Mouse (Mus musculus) layer of hippocampus, postnatal 10 days (tissue): Measurements from ENCODE around the gene Rfc1. TPM values are rescaled to one million over a fixed set of nuclear protein-coding genes. Genes with fewer than 3 reads are reported as not detected.

ENCODE experiments used
- DNase-seq, 2 experiments: peaks; one replicate each; pipeline ENCODE4 v3.0.0; 2021; ENCODE audit warnings: low spot score in 2 of 2
- long read RNA-seq: library from polyadenylated mRNA; stranded (forward); transcript quantifications from one replicate; pipeline ENCODE4 v2.0.0, GENCODE M21; 2023
- total RNA-seq, 2 experiments: library from RNA; stranded (reverse); gene quantifications; 2 replicates each; pipeline ENCODE4 v1.2.3; 2021

The Rfc1 gene
- 10 to 100 TPM; 26.6 to 29.5 TPM for total RNA-seq
- long read RNA-seq, full-length matches to known transcripts, result 7 of 14 reads
- long read RNA-seq, partial matches to known transcripts, result 2 of 14 reads
- long read RNA-seq, other reads (novel, unspliced or antisense), result 5 of 14 reads

DNA sequence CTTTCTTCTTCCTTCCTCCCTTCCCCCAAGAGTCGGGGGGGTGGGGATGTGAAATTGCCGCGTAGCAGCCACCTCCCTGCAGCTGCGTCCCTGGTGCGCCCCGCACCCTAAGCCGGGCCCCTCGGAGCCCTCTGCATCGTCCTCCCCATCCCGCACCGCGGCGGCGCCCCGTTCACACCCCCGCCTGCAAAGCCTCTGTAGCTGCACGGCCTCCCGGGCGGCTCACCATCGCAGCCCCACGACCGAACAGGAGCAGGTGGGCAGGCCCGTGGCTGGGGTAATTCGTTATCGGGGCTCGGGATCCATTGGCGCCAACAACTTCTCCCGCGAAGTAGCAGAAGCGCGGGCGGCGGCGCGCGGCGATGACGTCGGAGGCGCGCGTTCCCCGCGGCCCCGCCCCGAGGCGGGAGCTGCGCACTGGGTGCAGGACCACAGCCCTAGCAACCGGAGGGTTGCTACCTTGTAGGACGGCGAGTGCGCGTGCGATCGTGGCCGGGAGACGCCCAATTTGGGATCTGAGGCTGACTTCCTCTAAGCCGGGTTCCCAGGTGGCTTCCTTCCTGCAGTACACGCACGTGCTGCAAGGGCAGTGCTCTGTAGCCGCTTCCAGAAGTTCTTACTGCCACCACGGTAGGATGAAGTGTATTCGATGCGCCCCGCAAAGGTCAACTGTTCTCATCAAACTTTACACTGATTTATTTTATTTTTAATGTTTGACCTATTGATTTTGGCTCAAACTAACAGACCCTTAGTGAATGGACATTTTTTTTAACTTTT, at the start of gene Rfc1:
TSS of gene Rfc1 (minus strand) at position 373 of the 777 bp plus-strand sequence.
- peak; percentile 85 to 88 for DNase-seq

DNA sequence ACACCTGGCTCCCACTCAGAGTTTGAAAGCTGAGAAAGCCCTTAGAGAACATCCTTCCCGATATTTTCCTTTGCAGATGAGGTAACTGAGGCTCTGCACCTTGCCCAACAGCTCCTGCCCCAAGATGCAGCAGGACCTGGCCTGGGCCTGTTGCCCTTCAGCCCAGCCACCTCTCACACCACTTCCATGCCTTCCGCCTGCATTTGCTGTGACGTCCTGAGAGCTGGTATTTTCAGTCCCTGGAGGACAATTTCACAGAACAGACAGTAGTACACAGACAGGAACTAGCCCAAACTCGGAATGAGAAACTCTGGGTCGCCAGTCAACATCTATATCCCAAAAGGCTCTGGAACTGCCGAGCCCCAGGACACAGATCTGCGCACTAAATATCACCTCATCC, 39.3 kb upstream of the Rfc1 start:
- no peak for DNase-seq

DNA sequence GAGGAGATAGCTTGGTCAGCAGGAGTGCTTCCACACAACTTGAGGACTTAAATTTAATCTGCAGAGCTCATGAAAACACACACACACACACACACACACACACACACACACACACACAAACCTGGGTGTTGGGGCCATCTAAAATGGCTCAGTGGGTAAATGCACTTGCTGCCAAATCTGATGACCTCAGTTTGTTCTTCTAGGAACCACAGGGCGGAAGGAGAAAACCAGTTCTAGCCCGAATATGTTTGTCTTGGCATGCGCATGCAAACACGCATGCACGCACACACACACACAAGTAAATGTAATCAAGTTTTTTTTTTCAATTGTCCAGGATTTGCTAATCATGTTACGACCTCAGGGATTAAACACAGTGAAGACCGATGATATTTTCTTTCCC, 36.1 kb upstream of the Rfc1 start:
- no peak for DNase-seq

DNA sequence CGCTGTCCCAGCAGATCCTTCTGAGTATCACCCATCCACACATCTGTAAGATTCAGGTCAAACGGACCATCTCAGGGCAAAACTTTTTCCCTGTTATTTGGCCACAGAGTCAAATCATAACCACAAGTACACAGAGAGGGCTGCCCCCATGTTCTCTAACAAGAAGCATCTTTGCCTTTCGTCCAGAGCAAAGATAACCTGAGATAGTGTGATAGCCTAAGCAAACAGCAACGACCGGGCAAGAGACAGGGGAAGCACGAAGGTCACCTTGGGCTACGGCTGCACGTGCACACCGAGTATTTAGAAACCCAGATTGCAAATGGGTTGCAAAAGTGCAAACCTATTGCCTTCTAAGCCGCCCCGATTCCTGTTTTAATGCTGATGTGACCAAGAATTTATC, 32.4 kb upstream of the Rfc1 start:
- no peak for DNase-seq

DNA sequence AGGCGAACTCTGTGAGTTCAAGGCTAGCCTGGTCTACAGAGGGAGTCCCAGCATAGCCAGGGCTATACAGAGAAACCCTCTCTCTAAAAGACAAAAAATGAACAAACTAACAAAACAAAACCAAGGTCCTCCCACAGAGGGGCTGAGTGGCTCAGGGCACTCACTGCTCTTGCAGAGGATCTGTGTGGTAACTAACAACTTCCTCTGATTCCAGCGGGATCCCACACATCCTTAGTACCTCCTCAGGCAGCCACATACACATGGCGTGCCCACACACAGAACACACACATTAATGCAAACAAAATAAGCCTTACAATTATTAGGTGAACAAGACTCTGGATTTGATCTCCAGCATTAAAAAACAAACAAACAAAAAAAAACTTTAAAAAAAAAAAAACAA, 22.3 kb upstream of the Rfc1 start:
- no peak for DNase-seq

DNA sequence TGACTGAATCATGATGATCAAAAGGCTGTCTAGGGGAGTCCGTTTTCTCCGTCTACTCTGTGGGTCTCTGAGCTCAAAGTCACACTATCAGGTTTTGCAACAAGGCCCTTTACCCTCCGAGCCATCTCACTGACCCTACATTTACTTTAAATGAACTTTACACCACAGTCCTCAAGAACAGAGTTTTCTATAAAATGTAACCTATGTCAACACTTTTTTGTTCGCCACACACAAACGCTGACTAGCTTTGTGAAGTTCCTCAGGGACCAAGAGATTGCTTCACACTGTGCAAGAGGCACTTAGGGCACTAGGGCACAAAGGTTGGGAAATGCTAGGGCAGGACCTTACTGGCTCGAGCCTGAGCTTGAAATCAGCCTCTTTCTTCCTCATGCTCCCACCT, 21.4 kb upstream of the Rfc1 start:
- no peak for DNase-seq

DNA sequence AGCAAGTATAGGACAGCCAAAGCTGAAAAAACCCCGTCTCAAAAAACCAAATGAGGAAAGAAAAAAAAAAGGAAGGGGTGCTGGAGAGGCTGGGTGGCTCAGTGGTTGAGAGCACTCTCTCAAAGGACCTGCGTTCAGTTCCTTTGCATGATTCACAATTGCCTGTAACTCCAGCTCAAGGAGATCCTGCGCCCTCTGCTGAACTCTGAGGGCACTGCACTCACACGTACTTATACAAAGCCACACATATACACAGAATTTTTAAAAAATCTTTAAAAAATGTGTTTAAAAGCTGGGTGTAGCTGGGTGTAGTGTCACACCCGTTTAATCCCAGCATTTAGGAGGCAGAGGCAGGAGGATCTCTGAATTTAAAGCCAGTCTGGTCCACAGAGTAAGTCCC, 19.5 kb upstream of the Rfc1 start:
- no peak for DNase-seq

DNA sequence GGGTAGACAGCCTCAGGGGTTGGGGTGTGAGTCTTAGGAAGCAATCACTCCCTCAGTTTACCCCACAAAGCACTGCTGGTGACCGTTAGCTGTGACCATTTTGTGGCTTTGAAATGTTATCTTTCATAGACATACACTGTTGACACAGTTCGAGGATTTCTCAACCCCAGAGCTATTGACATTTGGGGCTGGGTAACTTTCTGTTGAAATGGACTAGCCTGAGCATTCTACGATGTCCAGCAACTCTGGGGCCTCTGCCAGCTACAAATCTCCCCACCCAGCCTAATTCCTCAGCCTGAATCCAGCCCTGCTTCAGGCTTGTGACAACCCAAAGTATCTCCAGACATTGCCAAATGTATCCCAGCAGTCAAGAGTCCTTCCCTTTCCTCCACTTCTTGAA, 18.6 kb upstream of the Rfc1 start:
- DNase-seq, result no peak

DNA sequence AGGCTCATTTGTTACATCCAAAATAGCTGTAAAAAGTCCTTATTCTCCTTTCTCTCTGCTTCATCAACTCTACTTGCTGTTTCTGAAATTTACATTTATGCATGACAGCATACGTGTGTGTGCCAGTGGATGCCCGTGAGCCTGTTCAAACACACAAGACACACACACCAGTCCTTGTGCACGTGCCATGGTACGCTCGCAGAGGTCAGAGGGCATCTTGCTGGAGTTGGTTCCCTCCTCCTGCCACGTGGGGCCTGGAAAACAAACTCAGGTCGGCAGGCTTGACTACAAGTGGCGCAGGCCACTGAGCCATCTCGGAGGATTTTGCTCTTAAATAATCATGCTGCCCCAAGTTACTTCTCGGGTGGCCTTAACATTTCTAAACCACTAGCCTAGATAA, 15.0 kb upstream of the Rfc1 start:
- no peak for DNase-seq

DNA sequence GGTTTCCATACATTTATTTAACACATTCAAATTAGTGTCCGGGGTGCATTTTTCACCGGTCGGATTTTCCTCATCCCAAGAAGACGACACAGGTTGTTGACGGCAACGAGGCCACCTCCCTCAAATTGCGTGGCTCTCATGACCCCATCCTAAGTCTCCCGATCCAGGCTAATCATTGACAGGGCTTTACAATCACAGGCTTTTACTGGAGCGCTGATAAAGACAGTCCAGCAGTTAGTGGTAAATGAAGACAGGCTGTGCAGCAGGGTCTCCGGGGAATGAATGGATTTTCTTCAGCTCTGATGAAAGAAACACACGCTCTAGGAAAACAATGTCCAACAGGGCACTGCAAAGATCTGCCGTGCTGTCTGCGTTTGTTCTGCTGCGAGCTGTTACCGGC, 12.7 kb upstream of the Rfc1 start, which contains the start of gene Klb:
TSS of gene Klb (plus strand) at position 147 of the 400 bp plus-strand sequence.
- DNase-seq, result no peak

DNA sequence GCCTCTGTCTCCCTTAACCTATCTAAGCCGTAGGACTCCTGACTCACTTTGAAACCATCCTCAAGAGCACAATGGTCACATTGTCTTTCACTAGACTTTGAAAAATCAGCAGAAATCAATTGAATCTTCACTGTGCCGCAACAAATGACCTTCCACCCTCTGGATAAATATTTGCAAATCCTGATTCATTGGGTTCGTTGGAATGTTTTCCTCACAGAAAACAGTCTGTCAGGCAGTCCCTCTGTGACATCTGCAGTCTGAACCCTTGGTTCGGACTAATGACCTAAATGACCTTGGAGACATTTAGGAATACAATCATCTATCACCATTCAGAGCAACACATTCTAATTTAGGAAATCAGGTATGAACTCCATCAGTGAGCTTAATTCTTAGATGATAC, 4.7 kb upstream of the Rfc1 start:
- no peak for DNase-seq

DNA sequence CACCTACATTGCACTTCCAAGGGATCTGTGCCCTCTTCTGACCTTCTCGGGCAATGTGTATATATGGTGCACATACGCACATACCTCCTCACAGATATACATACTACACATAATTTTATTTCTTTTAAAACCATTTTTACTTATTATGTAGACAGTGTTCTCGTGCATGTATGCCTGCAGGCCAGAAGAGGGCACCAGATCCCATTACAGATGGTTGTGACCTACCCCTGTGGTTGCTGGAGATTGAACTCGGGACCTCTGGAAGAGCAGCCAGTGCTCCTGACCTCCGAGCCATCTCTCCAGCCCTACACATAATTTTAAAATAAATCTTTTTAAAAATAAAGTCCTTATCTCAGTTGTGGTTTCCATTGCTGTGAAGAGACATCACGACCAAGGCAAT, 2.9 kb upstream of the Rfc1 start:
- no peak for DNase-seq

DNA sequence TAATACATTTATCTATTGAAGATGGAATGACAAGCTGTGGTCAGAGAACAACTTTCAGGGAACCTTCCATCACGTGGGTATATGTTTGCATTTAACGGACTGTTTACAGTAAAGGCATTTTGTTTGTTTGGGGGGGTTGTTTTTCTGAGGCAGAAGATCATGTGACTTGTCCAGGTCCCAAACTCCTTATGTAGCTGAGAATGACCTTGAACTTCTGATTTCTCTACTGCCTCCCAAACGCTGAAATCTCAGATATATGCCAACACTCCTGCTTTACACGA, 545 bp upstream of the Rfc1 start:
- no peak for DNase-seq

DNA sequence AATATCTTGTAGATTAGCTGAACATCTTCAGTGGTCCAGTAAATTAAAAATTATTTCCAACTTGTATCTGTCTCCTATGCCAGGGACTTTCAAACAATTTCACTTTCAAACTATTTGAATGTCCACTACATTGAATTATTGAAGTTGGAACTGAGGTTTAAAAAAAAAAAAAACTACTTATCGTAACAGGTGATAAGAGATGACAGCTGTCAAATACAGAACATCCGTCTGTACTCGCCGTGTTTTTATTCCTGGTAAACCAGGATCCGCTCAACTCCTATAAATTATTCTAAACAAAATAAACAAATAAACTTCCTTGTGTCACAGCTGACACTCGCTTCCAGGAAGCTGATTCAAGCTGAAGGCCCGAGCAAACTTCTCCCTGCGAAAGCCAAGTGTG, 682 bp downstream of the Rfc1 start:
- DNase-seq, result no peak

DNA sequence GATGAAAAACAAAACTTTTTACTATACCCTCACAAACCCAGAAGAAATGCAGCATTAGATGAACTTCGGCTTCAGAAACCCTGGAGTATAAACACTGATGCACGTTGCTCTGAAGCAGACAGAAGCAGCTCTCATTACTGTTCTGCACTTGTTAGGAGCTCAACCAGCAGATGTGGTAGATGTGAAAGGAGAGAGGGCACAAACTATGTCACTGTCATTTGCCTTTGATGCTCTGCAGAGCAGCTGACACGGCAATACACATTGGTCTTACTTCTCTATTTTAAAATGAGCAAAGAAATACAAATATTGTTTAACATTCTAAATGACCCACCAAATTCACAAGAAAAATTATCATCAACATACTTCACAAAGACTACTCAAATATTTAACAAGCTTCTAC, 5.5 kb downstream of the Rfc1 start:
- no peak for DNase-seq

DNA sequence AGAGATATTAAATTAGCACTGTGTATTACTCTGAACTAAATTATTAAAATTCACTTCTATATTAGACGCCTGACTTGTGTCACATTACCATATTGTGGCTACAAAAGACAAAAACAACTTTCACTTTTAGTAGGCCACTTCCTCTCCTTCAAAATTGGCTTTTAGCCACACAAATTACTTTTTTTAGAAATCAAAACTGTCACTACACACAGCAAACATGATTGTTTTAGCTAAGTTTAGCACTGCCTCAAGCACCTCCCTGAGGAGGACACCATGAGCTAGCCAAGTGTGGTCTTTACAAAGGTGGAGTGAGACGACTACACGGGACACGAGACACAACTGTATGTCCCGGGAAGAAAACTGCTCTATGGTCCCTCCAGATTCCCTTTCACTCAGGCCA, 9.3 kb downstream of the Rfc1 start:
- no peak for DNase-seq

DNA sequence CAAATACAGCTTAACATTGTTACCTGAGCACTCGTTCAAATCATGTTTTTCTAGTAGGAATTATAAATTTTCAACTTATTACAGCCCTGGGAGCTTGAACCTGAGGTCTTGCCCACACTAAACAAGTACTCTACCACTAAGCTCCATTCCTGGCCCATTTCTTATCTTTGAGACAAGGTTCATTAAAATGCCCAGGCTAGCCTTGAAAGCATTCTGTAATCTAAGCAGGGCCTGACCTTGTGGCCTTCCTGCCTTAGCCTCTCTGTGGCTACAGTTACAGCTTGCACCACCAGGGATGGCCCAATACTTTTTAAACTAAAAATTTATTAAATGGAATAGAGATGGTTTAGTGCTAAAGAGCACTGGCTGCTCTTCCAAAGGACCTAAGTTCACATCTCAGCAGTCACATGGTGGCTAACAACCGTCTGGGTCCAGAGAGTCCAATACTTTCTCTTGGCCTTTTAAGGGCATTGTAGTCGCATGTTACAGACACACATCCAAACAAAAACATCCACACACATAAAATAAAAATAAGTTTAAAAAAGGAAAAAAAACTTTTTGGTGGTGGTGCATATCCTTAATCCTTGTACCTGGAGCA, 10.6 kb downstream of the Rfc1 start:
- no peak for DNase-seq

DNA sequence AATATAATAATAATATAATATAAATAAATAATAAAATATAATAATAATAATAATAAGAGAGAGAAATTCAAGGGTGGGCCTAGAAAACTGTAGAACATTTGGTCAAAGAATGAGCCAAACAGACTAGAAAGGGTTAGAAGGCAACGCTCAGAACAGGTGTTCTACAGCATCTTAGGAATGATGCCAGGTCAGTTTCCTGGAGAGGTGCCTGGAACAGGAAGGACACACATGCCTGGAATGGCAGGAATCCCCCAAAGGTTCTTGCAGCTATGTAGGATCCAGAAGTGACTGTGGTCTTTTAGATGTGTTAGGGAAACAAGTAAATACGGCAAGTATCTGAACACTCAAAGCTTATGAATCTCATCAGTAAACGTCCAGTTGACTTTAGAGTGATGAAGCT, 11.2 kb downstream of the Rfc1 start:
- no peak for DNase-seq

DNA sequence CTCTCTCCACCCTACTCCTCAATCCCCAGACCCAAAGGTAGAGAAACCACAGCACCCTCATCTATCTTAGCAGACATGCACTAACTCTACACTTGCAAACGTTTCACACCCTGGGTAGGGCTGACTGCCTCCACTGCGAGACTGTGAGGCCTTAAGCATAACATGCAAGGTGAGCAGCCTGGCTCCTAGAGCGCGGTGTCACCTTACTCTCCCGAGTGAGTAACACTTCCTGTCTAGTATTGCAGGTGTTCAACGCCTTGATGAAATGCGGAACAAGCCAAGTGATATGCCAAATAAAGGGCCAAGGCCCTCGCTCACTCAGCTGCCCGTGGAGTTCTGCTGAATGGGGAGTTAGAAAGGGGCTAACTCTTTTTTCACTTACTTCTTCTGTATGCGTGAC, 13.3 kb downstream of the Rfc1 start:
- DNase-seq, result no peak

DNA sequence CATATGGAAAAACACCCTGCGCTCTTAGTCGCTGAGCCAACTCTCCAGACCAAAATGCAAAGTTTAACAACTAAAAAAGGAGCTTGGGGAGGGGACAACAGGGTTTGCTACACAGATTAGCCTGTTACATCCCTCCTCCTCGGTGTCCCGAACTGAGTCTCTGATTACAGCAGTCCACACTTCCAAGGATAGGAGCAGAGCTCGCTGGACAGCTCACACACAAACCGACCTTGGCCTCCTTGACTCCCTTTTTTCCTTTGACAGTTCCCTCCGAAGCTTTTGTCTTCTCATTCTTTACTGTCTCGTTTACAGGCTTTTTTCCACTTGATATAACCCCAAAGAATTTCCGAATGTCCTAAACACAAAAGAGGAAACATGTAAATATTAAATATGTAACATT, 16.3 kb downstream of the Rfc1 start:
- no peak for DNase-seq

DNA sequence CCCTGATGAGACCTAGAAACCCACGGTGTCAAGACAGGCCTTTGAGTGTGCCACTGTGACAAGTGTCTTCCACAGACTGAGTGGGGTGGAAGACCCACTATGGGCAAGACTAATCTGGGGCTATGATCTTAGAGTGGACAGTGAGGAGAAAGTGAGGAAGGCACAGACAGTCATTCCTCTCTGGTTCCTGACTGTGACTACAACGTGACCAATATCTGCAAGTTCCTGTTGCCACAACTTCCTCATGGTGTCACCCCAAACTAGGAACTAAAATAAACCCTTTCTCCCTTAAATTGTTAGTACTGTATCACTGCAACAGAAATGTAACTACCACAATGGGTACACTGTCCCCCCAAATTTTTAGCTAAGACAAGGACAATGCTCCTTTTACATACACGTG, 26.6 kb downstream of the Rfc1 start:
- no peak for DNase-seq

DNA sequence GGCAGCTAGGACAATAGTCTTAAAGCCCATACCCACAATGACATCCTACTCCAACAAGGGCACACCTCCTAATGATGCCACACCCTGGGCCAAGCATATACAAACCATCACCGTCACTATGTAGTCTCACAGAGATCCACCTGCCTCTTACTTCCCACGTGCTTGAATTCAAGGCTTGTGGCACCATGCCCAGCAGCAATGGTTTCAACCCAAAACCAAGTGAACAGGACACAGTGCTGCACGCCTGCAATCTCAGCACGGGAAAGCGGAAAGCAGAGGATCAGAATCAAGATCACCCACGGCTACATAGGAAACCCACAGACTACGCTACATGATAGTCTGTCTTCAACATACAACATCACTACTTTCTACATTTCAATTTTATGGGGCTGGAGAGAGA, 27.3 kb downstream of the Rfc1 start:
- no peak for DNase-seq

DNA sequence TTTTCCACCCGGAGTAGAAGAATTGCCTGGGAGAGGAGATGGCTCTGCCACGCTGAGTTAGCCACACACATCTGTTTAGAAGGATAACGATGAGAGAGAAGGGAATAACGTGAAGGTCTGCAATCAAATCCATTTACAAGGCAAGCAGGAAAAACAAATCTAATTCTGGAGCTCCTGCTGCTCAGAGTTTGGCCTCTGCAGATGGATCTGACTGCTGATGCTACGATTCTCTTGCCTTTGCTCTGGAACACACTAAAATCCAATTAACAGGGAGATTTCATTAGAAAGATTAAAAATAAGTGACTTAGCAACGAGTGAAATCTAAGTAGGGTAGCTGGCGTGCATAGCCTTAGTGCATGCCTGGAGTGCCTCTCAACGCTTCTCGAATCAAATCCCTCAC, 30.0 kb downstream of the Rfc1 start:
- DNase-seq, result no peak
